Mouse (Mus musculus) embryonic facial prominence, embryonic 12.5 days (tissue): ENCODE measurements around the gene Cpeb4. TPM values are rescaled to one million over a fixed set of nuclear protein-coding genes. Genes with fewer than 3 reads are reported as not detected.
A peak's percentile ranks its signal among the peaks of the same experiment; 100 is the strongest.

Experiments used
- ATAC-seq: fragments of 200-750 bp; cut with Nextera tagmentation; 2 replicates; pipeline ENCODE4 v1.8.0; 2017; ENCODE audit not compliant: insufficient number of reproducible peaks, insufficient read depth, low FRiP score, low TSS enrichment
- H3K27ac ChIP-seq: fragments of 300-500 bp; sonication (generic); 2 replicates; pipeline ENCODE4 v1.5.1; 2016; ENCODE audit warnings: mild to moderate bottlenecking
- H3K27me3 ChIP-seq: fragments of 300-500 bp; sonication (generic); 2 replicates; pipeline ENCODE4 v1.6.1; 2016; ENCODE audit warnings: mild to moderate bottlenecking, moderate library complexity
- H3K36me3 ChIP-seq: fragments of 300-500 bp; sonication (generic); 2 replicates; pipeline ENCODE4 v1.6.1; 2016; ENCODE audit warnings: mild to moderate bottlenecking
- H3K4me1 ChIP-seq: fragments of 300-500 bp; sonication (generic); 2 replicates; pipeline ENCODE4 v1.6.1; 2016
- H3K4me2 ChIP-seq: fragments of 300-500 bp; sonication (generic); replicated peaks from 2 replicates; pipeline ENCODE4 v1.6.1; 2016; ENCODE audit warnings: mild to moderate bottlenecking, moderate library complexity
- H3K4me3 ChIP-seq: fragments of 300-500 bp; sonication (generic); 2 replicates; pipeline ENCODE4 v1.5.1; 2016; ENCODE audit warnings: mild to moderate bottlenecking
- H3K9ac ChIP-seq: fragments of 300-500 bp; sonication (generic); 2 replicates; pipeline ENCODE4 v1.6.1; 2016; ENCODE audit warnings: mild to moderate bottlenecking, moderate library complexity
- H3K9me3 ChIP-seq: fragments of 300-500 bp; sonication (generic); 2 replicates; pipeline ENCODE4 v1.6.1; 2016; ENCODE audit warnings: mild to moderate bottlenecking, moderate library complexity
- WGBS: fragments of 180-500 bp; shearing (Covaris S2); methylation state at CpG from one replicate; pipeline ENCODE4 v1.1.7; 2016; 5-methylcytosine and 5-hydroxymethylcytosine counted together
- polyA plus RNA-seq: library from polyadenylated mRNA; unstranded; fragments of >200 nt; fragmentation: Nextera tagmentation; extraction: Ambion mirVana; gene quantifications from 2 replicates; pipeline ENCODE4 v1.2.1, GENCODE M21; 2016

Gene Cpeb4
- polyA plus RNA-seq, 1 experiment from 2014 or later: 5.0 TPM

GRCm38 (mm10) chr11:31872546-31873261 is 693 bp downstream of the Cpeb4 start:
- Histone ChIP-seq H3K4me2 (peak overlapping the region; percentile 42), H3K36me3 (no peaks in the 10 kb centered on the region), H3K27me3 (no peaks in the 10 kb centered on the region), H3K4me1 (peaks cover 18% of the 10 kb centered on the region), H3K27ac (no peak overlapping the region), H3K9me3 (no peaks in the 10 kb centered on the region), H3K4me3 (peak overlapping the region; percentile 18), H3K9ac (no peak overlapping the region)
- 56% methylated on average over 15 of the region's 15 CpGs for WGBS
- no peak for ATAC-seq

- no peaks in the 10 kb centered on the region for H3K27me3 ChIP-seq
- WGBS: 55% methylated on average over 2 of the region's 2 CpGs
- no peaks in the 10 kb centered on the region for H3K36me3 ChIP-seq
- peak overlapping the region; percentile 39 for H3K4me2 ChIP-seq
- no peaks in the 10 kb centered on the region for H3K9me3 ChIP-seq
- no peak overlapping the region for H3K27ac ChIP-seq
- H3K9ac ChIP-seq: no peak overlapping the region
- H3K4me1 ChIP-seq: peaks cover 18% of the 10 kb centered on the region
- no peak for ATAC-seq
- peak overlapping the region; percentile 10; the same call in 1 of the 2 replicates for H3K4me3 ChIP-seq
Observed at GRCm38 (mm10) chr11:31874071-31874470, 2.1 kb downstream of the Cpeb4 start.

- Histone ChIP-seq H3K27ac (no peak overlapping the region), H3K9me3 (no peaks in the 10 kb centered on the region), H3K36me3 (no peaks in the 10 kb centered on the region), H3K4me3 (no peak overlapping the region), H3K27me3 (no peaks in the 10 kb centered on the region), H3K4me1 (no peaks in the 10 kb centered on the region), H3K9ac (no peak overlapping the region), H3K4me2 (no peak overlapping the region)
- 77% methylated on average over 1 of the region's 1 CpGs for WGBS
- no peak for ATAC-seq
Observed at GRCm38 (mm10) chr11:31883671-31884070, 11.7 kb downstream of the Cpeb4 start.

- Histone ChIP-seq H3K4me3 (no peak overlapping the region), H3K9ac (no peak overlapping the region), H3K27ac (no peak overlapping the region), H3K27me3 (no peaks in the 10 kb centered on the region), H3K9me3 (no peaks in the 10 kb centered on the region), H3K4me1 (no peaks in the 10 kb centered on the region), H3K4me2 (no peak overlapping the region), H3K36me3 (no peaks in the 10 kb centered on the region)
- no peak for ATAC-seq
- WGBS: 76% methylated on average over 1 of the region's 1 CpGs
Observed at GRCm38 (mm10) chr11:31885765-31886164, 13.8 kb downstream of the Cpeb4 start.

- Histone ChIP-seq H3K36me3 (no peaks in the 10 kb centered on the region), H3K4me3 (no peak overlapping the region), H3K27me3 (no peaks in the 10 kb centered on the region), H3K9me3 (no peaks in the 10 kb centered on the region), H3K27ac (no peak overlapping the region), H3K9ac (no peak overlapping the region), H3K4me2 (no peak overlapping the region), H3K4me1 (no peaks in the 10 kb centered on the region)
- 86% methylated on average over 1 of the region's 1 CpGs for WGBS
- no peak for ATAC-seq
Observed at GRCm38 (mm10) chr11:31888229-31888628, 16.2 kb downstream of the Cpeb4 start.

GRCm38 (mm10) chr11:31892152-31892551 is 20.1 kb downstream of the Cpeb4 start:
- Histone ChIP-seq H3K4me1 (no peaks in the 10 kb centered on the region), H3K27me3 (no peaks in the 10 kb centered on the region), H3K27ac (no peak overlapping the region), H3K4me2 (no peak overlapping the region), H3K9ac (no peak overlapping the region), H3K36me3 (no peaks in the 10 kb centered on the region), H3K4me3 (no peak overlapping the region), H3K9me3 (no peaks in the 10 kb centered on the region)
- WGBS: 46% methylated on average over 3 of the region's 3 CpGs
- no peak for ATAC-seq

GRCm38 (mm10) chr11:31893639-31894038 is 21.6 kb downstream of the Cpeb4 start:
- Histone ChIP-seq H3K36me3 (no peaks in the 10 kb centered on the region), H3K9ac (no peak overlapping the region), H3K9me3 (no peaks in the 10 kb centered on the region), H3K27me3 (no peaks in the 10 kb centered on the region), H3K4me3 (no peak overlapping the region), H3K27ac (no peak overlapping the region), H3K4me2 (no peak overlapping the region), H3K4me1 (no peaks in the 10 kb centered on the region)
- WGBS: 83% methylated on average over 2 of the region's 2 CpGs
- no peak for ATAC-seq

- no peaks in the 10 kb centered on the region for H3K36me3 ChIP-seq
- no peak overlapping the region for H3K27ac ChIP-seq
- no peaks in the 10 kb centered on the region for H3K27me3 ChIP-seq
- H3K4me1 ChIP-seq: peaks cover 5% of the 10 kb centered on the region
- WGBS: 64% methylated on average over 4 of the region's 4 CpGs
- ATAC-seq: no peak
- no peak overlapping the region for H3K4me2 ChIP-seq
- no peak overlapping the region for H3K9ac ChIP-seq
- no peaks in the 10 kb centered on the region for H3K9me3 ChIP-seq
- no peak overlapping the region for H3K4me3 ChIP-seq
Observed at GRCm38 (mm10) chr11:31896065-31896792, 24.2 kb downstream of the Cpeb4 start.

- Histone ChIP-seq H3K4me2 (no peak overlapping the region), H3K4me1 (peaks cover 5% of the 10 kb centered on the region), H3K27me3 (no peaks in the 10 kb centered on the region), H3K9ac (no peak overlapping the region), H3K4me3 (no peak overlapping the region), H3K9me3 (no peaks in the 10 kb centered on the region), H3K36me3 (no peaks in the 10 kb centered on the region), H3K27ac (no peak overlapping the region)
- no peak for ATAC-seq
- 90% methylated on average over 3 of the region's 3 CpGs for WGBS
Observed at GRCm38 (mm10) chr11:31896905-31897304, 24.9 kb downstream of the Cpeb4 start.

GRCm38 (mm10) chr11:31899166-31899565 is 27.2 kb downstream of the Cpeb4 start:
- Histone ChIP-seq H3K9me3 (no peaks in the 10 kb centered on the region), H3K4me1 (peaks cover 5% of the 10 kb centered on the region), H3K9ac (no peak overlapping the region), H3K4me2 (no peak overlapping the region), H3K27me3 (no peaks in the 10 kb centered on the region), H3K4me3 (no peak overlapping the region), H3K36me3 (no peaks in the 10 kb centered on the region), H3K27ac (no peak overlapping the region)
- no peak for ATAC-seq

- Histone ChIP-seq H3K27me3 (no peaks in the 10 kb centered on the region), H3K9ac (no peak overlapping the region), H3K4me1 (peaks cover 5% of the 10 kb centered on the region), H3K4me3 (no peak overlapping the region), H3K9me3 (no peaks in the 10 kb centered on the region), H3K27ac (no peak overlapping the region), H3K36me3 (no peaks in the 10 kb centered on the region), H3K4me2 (no peak overlapping the region)
- WGBS: 6% methylated on average over 1 of the region's 1 CpGs
- no peak for ATAC-seq
Observed at GRCm38 (mm10) chr11:31900736-31901135, 28.7 kb downstream of the Cpeb4 start.

- 82% methylated on average over 1 of the region's 1 CpGs for WGBS
- Histone ChIP-seq H3K27me3 (no peaks in the 10 kb centered on the region), H3K4me3 (no peak overlapping the region), H3K27ac (no peak overlapping the region), H3K4me1 (peaks cover 5% of the 10 kb centered on the region), H3K4me2 (no peak overlapping the region), H3K36me3 (no peaks in the 10 kb centered on the region), H3K9me3 (no peaks in the 10 kb centered on the region), H3K9ac (no peak overlapping the region)
- no peak for ATAC-seq
Observed at GRCm38 (mm10) chr11:31902251-31903001, 30.4 kb downstream of the Cpeb4 start.
